Mouse (Mus musculus) ovary, postnatal 14 days (tissue): ENCODE measurements around the gene Galntl6.

Source experiments
- DNase-seq: peaks from one replicate; pipeline ENCODE4 v3.0.0; 2022; ENCODE audit warnings: low spot score

Galntl6 gene

DNA sequence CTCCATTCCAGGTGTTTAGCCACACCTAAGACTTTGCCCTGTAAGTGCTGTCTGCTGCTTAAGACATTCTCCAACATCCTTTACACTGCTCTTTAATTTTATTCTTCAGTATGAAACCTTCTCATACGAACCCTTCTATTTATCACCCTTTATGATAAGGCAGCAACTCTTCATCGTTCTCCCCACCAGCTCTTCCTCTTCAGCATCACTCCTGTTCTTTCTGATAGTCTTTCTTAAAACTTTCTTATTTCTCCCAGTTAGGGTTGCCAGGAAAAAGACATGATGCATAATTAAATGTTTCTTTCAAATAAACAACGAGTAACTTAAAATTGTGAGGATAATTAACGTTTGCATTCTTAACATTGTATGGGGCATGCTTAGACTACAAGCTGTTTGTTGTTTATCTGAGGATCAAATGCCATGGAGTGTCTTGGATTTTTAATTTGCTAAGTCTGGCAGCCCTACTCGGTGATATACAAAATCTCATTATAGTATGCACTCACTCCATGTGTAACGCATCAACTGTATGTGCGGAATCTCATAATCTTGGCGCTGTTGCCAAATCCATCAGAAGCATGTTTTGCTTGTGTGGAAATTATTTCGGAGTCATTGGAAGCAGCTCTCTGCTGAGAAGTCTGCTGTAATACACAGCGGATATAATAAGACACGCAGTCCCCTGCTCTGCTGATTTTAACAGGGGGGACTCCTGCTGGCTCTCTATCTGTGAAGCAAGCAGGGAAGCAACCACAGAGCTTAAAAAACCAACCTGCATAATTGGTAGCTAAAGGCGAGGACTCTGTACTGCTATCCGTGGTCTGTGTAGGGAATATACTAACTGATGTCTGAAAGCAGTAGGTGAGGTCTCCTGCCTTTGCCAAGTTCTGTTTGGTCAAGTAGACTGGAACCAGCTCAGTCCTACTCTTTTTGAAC is 1069.7 kb downstream of the Galntl6 start:
- no peak for DNase-seq

DNA sequence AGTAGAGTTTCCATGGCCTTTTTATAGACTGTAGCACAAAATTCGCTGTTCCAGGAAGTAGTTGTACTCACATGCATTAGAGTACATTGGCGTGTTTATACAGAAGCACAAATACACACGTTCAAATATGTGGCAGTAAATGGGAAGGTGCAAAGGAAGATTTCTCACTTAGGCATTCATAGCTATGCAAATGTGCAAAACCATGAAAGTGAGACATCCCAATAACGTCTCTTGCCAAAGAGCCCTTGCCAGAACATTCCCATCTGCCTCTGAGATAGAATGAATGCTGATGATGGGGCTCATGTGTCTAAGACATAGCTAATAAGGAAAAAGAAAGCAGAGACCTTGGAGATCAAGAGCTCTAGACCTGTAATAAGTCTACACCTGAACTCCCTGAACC is 1071.0 kb downstream of the Galntl6 start:
- no peak for DNase-seq

DNA sequence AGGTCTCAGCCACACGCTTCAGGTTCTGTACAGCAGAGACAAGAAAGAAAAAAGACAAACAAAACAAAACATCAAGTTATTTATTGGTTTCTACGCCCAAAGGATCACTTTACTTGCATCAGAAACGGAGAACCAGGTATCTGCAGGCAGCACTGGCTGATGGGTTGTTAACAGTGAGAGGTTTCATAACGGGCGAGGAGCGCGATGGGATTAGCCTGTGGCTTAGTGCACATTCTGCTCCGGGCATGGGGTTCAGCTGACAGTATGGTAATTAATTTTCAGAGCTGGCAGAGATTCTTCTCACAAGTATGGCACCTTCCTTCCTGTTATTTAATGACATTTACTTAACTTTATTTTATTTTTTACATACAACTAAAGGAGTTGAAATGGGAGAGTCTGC is 1075.1 kb downstream of the Galntl6 start:
- no peak for DNase-seq

DNA sequence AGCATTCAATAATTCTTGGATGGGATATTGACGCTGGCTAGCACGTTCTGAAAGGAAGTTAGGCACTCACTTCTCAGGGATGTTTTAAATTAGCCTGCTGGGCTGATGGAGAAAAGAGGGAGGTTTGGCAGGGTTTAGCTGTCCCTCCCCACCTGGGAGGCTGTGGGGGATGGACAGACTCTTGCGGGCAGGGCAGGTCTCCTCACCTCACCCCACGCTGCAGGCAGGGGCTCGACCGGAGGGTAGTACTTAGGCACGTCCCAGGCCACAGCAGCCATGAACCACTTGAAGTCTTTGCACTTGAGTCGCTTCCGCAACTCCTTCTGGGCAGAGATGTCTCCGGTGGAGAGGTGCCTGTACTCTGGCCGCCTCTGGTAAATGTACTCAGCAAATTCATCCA is 1075.5 kb downstream of the Galntl6 start:
- no peak for DNase-seq

DNA sequence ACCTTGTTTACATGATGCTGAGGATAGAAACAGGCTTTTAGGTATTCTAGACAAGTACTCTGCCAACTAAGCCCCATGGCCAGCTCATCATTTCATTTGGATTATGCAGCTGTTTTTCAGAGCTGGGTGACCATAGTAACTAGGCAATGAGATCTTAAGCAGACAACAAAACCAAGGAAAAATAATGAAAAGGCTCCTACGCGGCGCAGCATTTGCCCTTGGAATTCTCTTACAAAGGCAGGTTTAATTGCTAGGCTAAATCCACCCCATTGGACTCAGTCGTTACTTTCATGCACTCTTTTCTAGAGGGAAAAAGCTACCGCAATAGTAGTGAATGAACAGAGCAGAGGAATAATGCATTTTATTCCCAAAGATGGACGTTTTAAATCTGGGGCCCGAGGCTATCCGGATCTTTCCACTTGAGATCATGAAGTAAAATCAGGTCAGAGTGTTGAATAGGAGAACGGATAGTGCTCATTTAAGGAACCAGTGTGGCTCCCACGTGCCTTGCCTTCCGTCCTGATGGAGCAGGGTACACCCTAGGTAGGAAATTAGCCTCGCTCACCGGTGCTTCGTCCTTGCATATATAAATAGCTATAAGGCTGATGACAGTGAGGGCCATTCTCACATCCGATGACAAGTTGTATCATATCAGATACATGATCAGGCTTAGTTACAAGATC is 1076.1 kb downstream of the Galntl6 start:
- no peak for DNase-seq

DNA sequence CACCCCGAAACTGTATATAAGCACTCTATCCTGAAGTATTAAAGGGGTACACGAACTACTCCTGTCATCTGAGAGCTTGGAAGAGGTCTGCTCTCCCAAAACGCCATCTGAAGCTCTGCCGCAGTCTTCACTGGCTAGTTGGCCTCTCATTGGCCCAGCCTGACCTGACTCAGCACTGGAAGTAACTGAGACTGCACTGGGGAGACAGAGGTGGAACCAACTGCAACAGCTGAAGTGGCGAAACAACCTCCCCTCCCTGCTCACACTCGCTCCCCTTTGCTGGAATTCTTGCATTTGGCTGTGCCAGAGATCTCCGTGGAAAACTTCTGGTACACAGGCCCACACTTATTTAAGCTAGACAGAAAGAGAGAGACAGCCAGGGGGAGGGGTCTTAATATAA is 1089.3 kb downstream of the Galntl6 start:
- DNase-seq: no peak

DNA sequence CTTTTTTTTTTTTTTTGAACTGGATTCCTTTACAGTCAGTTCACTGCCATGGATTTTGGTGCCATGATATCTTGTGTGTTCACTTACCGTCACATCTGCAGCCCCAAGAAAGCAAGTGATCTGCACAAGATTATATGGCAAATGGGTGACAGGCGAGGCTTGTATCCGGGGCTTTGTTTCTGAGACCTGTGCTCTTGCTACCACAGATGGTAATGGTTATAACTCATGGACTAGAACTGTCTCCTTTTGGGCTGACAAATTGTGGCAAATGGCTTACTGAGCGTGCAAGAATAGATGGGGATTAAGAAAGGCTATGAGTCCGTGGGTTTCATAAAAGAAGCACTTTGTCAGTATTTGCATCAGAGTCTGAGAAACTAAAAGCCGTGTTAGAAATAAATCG is 1096.4 kb downstream of the Galntl6 start:
- no peak for DNase-seq

DNA sequence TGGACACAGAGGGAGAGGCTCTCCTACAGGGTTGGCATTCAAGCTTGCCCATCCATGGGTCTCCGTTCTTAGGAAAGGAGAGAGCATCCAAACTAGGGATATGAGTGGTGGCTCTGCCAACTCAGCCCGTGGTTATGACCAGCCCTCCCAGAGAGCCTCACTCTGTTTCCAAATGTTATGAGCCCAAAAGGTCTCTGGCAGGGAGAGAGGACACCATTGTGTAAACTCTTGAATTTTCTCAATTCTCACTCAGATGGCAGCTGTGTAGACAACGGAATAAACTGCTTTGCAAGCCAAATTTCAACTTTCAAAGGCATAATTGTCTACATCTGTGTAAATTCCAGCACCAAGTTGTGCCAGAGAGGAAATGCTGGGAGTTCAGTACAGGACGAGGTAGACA is 1105.4 kb downstream of the Galntl6 start:
- no peak for DNase-seq

DNA sequence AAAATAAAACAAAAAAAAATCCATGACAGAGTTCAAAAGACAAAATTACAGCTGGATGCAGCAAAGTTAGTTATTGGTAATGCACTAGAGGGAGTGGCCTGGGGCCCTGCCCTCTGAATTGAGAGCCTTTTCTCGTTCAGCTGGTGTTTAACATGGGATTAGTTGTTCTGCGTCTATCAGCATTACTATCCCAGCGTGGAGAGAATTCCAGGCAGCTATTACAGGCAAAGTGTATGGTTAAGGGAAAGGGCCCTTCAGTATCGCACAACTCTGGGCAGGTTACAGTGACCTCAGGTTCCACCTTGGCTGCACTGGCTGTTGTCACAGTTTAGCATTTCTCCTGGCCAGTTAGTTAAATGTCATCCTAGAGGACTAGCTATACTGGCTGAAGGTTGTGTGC is 1107.3 kb downstream of the Galntl6 start:
- no peak for DNase-seq

DNA sequence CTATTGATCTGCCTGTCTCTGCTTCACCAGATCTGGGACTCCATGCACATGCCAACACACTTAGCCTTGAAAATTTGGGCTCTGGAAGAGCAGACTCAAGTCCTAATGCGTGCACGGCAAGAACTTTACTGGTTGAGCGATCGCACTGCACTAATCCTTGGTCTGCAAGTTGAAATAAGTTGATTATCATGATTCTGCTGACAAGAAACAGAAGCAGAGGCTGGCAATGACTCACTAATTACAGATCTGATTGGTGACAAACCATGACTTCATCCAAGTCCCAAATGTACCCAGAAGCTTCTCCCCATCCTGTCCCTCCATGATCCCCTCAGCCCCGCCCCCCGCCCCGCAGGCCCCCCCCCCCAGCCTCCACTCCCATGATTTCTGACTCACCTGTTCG is 1108.6 kb downstream of the Galntl6 start:
- no peak for DNase-seq

DNA sequence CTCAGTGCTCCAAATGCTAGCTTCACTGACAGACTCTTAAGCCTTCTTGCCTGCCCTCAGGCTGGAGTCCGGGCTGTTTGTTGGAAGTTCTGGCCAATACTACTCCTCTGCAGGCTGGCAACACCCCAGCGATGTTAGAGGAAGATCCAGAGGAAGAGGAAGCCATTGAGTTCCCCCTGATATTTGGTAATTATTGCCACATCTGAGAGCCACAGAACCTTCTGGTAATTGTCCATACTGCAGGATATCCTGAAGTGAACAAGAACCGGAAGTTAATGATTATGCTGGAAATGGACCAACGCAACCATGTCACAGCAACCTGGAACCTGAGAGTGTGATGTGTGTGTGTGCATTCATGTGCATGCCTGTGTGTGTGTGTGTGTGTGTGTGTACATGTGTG is 1111.2 kb downstream of the Galntl6 start:
- no peak for DNase-seq

DNA sequence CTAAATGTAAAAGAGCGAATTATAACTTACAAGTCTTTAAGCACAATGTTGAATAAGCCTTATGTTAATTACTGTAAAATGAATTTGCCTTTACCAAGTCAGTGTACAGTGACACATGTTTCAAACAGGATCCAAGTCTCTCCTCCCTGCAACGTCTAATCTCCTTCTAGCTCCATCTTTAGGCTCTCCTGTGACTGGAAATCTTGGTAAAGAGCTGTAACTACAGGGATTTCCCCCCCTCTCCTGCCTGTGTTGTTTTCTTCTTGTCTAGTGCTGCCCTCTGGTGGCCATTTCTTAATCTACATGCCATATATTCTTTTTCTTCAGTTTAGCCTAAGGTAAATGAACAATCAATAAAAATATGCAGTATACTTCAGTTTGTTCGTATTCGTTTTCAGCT is 1112.1 kb downstream of the Galntl6 start:
- peak; percentile 72 for DNase-seq

DNA sequence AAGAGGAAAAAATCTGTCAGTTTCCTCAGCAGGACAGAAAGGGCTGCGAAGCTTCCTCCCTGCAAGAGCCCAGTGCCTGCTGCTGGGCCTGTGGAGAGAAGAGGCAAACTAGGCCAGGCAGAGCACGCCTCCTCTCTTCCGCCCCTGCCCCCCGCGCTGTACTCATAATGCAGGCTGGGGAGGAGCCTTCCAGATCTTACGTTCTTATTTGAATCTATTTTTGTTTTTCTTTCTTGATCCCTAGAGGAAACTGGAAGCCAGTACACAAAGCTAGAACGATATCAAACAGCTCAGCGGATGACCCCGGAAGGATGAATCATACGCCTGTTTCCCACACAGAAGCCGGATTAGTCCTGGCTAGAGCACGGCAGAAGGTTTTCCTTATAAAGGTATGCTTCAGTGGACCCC is 1112.6 kb downstream of the Galntl6 start:
- peak; percentile 6 for DNase-seq

DNA sequence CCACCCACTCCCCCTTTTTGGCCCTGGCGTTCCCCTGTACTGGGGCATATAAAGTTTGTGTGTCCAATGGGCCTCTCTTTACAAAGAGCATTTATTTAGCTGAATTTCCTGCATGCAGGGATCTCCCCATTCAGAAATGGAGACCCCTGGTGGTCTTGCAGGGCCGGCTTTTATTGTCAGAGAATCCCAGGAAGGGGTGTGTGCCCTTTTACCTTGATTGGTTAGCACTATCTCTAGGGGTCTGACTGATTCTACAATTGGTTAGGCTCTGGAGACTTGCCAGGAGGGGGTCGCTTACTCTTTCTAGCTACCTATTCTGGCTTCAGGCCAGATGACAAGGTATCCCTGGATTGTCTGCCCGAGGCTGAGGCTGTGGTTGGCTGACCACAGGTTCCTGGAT is 1119.0 kb downstream of the Galntl6 start:
- no peak for DNase-seq

DNA sequence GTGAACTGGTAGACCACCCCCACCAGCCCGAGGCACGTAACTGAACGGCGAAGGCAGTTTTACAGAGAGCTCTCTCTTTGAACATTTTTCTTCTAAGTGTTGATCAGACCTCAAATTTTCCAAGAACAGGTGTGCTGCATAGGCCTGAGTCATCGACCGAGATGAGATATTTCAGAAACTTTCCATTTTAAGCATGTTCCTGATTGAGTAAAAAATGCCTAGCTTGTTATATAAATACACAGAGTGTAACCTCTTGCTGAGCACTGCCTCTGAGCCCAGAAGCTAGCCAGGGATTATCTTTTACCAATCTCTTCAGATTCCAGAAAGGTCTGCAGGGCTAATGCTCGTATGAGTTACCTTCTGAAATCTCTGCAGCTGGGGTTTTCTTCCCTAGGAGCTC is 1120.2 kb downstream of the Galntl6 start:
- DNase-seq: no peak

DNA sequence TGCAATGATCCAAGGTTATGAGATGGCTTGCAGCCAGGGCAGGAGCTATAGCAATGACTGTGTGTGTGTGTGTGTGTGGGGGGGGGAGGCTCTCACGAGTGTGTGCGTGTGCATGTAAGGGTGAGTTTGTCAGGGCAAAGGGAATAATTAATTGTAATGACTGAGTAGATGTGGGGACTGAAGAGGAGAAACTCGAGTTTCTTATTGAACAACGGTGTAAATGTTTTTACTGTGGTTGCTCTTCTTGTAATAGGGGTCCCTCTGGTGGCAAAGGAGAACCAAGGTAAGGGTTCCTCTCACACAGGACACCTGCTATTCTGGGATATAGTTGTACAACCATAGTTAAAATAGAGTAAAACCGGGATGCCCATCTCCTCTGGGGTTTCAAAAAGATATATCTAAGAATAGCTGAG is 1121.1 kb downstream of the Galntl6 start:
- no peak for DNase-seq

DNA sequence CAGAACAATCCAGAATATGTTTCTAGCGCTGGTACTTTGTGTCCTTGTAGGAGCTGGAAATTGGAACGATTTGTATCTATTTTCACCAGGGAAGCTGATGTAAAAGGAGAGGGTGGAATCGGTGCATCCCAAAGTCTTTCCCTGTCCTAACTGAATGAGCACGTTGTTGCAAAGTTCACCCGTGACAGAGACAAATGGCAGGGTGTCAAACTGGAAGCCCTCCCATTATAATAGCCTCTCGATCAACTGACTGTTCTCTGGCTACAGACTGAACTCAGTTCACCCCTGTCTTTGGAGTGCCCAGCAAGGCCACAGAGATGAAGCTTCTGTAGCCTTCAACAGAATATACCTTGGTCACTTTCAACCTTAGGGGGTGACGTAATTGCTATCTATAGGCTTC is 1132.9 kb downstream of the Galntl6 start:
- DNase-seq: no peak

DNA sequence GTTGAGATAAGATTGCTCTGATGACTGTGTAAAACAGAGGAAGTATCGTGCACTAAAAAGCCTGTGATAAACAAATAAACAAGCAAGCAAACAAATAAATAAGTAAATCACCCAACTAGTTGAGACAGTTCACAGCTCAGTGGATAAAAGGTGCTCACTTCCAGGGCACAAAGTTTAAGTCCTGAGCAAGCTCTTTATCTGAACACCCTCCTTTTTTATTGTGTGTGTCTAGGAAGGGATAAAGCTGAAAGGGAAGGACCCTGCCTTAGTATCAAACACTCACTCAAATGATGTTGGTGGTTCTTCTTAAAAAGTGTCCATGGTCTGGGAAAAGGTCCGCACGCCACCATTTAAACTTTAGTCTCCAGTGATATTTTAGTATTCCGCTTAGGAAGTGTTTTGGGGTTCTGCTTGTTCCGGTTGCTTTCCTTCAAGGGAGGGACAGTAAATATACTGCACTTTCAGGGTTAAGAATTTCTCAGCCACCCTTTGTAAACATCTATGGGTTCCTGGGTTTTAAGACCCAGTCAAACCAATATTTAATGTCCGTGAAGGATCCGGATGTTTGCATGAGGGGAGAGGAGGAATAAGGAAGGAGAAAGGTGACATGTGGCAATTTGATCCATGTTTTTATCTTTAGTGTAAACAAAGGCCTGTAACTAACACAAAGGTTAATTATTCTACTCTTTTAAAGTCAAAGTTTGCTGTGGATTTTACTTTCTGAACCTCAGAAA is 1134.3 kb downstream of the Galntl6 start:
- DNase-seq: no peak

DNA sequence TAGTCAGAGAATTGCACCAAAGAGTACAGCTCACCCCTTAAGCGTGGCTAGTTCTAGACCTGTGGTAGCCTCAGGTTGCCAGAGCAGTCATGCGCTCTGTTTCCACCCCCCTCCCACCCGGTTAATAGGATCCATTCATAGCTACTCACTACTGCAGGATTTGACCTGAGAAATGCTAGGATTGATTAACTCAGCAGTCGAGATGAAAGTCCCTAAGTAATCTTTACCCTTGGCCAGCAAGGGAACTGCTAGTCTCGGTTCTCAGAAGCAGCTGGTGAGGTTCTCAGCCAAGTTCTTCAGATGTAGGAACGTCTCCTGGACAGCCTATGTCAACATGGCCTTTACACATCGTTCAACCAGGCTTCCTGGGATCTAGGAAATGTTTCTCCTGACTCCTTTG is 1135.7 kb downstream of the Galntl6 start:
- no peak for DNase-seq

DNA sequence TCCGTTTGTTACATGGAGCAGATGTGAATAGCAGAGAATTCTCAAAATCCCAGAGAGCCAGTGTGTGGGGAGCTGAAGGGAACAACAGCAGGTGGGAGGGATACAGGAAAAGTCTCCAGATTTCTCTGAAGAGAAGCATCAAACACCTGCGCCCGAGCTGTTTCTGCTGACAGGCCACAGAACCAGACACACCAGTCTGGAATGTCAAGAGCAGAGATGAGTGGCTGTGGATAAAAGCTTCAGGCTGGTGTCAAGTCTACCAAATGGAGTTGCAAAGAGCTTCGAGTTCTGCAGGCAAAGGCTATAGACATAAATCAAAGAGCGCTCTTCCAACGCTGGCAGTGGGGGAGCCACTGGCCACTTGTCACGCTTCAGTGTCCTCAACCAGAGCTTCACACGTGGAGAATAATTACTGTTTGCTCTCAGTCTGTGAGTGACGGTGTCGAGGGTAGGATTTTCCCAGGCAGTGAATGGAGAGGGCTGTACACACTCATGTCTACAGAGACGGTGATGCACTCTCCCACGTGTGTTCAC is 1139.6 kb downstream of the Galntl6 start:
- no peak for DNase-seq

DNA sequence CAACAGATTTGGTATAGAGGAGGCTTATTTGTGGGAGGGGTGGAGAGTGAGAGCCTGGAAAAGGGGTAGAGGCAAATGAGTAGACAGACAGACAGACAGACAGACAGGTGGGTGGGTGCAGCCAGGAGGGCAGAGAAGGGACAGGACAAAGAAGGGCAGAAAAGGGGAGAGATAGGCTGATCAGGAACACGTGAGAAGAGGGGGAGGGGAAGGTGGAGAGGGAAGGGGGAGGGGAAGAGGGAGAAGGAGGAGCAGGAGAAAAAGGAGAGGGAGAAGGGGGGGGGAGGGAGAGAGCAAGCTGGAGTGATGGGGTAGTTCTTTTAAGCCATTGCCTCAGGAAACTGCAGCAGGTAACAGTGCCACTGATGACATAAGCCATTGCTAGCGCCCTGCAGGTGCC is 1144.9 kb downstream of the Galntl6 start:
- DNase-seq: no peak

DNA sequence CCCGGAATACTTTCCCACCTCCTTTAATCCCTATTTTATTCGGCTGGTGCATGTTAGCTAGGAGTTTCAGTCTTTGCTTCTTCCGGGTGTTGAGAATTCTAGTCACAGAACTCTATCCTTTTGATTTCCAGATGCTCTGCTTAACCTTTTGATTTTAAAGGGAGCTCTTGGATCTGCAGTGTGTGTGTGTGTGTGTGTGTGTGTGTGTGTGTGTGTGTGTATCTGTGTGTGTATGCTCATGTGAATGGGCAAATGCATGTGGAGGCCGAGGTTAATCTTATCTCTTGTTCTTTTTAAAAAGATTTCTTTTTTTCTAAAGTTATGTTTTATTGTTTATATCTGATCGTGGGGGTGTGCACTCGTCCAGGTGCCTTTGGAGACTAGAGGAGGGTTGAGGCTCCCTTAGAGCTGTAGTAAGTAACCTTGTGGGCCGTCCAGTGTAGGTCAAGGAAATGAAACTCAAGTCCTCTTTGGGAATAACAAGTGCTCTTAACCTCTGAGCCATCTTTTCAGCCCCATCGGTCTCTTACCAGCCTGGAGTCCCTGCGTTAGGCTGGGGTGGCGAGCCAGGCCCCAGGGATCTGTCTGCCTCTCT is 1145.9 kb downstream of the Galntl6 start:
- DNase-seq: no peak
